Mouse (Mus musculus) intestine, embryonic 14.5 days (tissue): ENCODE data around the gene Rhbdl3. TPM values are rescaled to one million over a fixed set of nuclear protein-coding genes. Genes with fewer than 3 reads are reported as not detected.
"Not testable (repeated sequence)": the region's sequence is repeated elsewhere in the genome, so short reads cannot be mapped to it uniquely, and the experiment has no call there.

ENCODE experiments used
- ATAC-seq: fragments of 200-750 bp; cut with Nextera tagmentation; replicated peaks from 2 replicates; pipeline ENCODE4 v1.8.0; 2017; ENCODE audit warnings: low read depth, moderate number of reproducible peaks, moderate TSS enrichment, moderate library complexity; ENCODE audit not compliant: low FRiP score, low TSS enrichment
- DNase-seq: peaks from one replicate; pipeline ENCODE4 v3.0.0-alpha.2; 2018; ENCODE audit warnings: low spot score
- H3K27ac ChIP-seq: fragments of 300-500 bp; sonication (generic); 2 replicates; pipeline ENCODE4 v1.5.1; 2014; ENCODE audit warnings: low read depth, mild to moderate bottlenecking, control low read depth
- H3K27me3 ChIP-seq: fragments of 300-500 bp; sonication (generic); replicated peaks from 2 replicates; pipeline ENCODE4 v1.6.1; 2014; ENCODE audit warnings: low read length, control low read depth; ENCODE audit not compliant: control insufficient read depth, insufficient read depth
- H3K36me3 ChIP-seq: fragments of 300-500 bp; sonication (generic); 2 replicates; pipeline ENCODE4 v1.6.1; 2014; ENCODE audit warnings: low read length, control low read depth; ENCODE audit not compliant: control insufficient read depth, insufficient read depth
- H3K4me1 ChIP-seq: fragments of 300-500 bp; sonication (generic); replicated peaks from 2 replicates; pipeline ENCODE4 v1.6.1; 2014; ENCODE audit warnings: low read length, control low read depth, mixed read lengths; ENCODE audit not compliant: control insufficient read depth, insufficient read depth
- H3K4me2 ChIP-seq: fragments of 300-500 bp; sonication (generic); 2 replicates; pipeline ENCODE4 v1.6.1; 2014; ENCODE audit warnings: low read length
- H3K4me3 ChIP-seq: fragments of 300-500 bp; sonication (generic); 2 replicates; pipeline ENCODE4 v1.5.1; 2014; ENCODE audit warnings: low read depth, low read length, control low read depth, mixed read lengths
- H3K9ac ChIP-seq: fragments of 300-500 bp; sonication (generic); 2 replicates; pipeline ENCODE4 v1.6.1; 2014; ENCODE audit warnings: mild to moderate bottlenecking, low read length
- H3K9me3 ChIP-seq: fragments of 300-500 bp; sonication (generic); 2 replicates; pipeline ENCODE4 v1.6.1; 2016; ENCODE audit warnings: low read length, control low read depth; ENCODE audit not compliant: control insufficient read depth
- WGBS: fragments of 180-500 bp; shearing (Covaris S2); extraction: QIAGEN DNeasy Blood & Tissue Kit; methylation state at CpG from one replicate; pipeline ENCODE4 v1.1.7; 2014; 5-methylcytosine and 5-hydroxymethylcytosine counted together
- polyA plus RNA-seq: library from polyadenylated mRNA; unstranded; fragments of >200 nt; fragmentation: Nextera tagmentation; extraction: Ambion mirVana; gene quantifications from 2 replicates; pipeline ENCODE4 v1.2.1, GENCODE M21; 2014

The Rhbdl3 gene
- polyA plus RNA-seq, 1 experiment from 2014 or later, result 3.1 TPM

DNA sequence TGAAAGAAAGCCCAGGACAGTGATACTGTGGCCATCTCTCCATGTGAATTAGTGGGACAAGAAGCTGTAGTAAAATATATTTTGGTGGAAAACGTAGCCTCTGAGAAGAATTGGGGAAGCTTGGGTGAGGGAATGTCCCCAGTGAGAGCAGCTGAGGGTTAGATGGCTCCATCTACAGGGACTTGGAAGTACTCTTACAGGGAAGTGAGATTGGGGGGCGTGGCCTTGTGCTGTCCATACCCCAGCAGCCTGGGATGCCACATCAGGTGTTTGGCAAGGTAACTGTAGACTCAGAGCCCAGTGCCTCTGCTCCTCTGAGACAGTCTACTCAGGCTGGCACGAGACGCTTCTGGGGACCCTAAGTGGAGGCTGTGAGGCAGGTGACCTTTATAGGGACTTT lies 54.1 kb downstream of the Rhbdl3 start:
- H3K4me1 ChIP-seq, result no peaks in the 10 kb centered on the region
- no peak for ATAC-seq
- H3K27me3 ChIP-seq, result no peaks in the 10 kb centered on the region
- no peak overlapping the region for H3K27ac ChIP-seq
- no peak overlapping the region for H3K4me3 ChIP-seq
- H3K36me3 ChIP-seq, result no peaks in the 10 kb centered on the region
- DNase-seq, result no peak
- H3K4me2 ChIP-seq, result no peak overlapping the region
- 34% methylated on average over 4 of the region's 4 CpGs for WGBS
- no peaks in the 10 kb centered on the region for H3K9me3 ChIP-seq
- H3K9ac ChIP-seq, result no peak overlapping the region

DNA sequence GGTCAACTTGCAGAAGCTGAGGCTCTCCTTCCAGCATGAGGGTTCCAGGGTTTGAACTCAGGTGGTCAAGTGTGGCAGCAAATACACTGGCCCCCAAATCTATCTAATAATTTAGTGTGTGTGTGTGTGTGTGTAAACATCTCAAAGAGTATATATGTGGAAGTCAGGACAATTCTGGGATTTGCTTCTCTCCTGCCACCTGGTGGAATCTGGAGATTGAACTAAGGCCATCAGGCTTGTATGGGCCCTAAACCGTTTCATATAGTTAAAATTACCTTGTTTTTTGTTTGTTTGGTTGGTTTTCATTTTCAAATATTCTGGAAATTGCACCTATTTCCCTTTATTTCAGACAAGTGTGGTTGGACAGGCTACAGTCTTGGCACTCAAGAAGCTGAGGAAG lies 68.2 kb downstream of the Rhbdl3 start:
- Histone ChIP-seq H3K4me1 (no peaks in the 10 kb centered on the region), H3K27ac (no peak overlapping the region), H3K36me3 (peaks cover 66% of the 10 kb centered on the region), H3K4me3 (no peak overlapping the region), H3K27me3 (no peaks in the 10 kb centered on the region), H3K4me2 (no peak overlapping the region), H3K9me3 (no peaks in the 10 kb centered on the region), H3K9ac (no peak overlapping the region)
- ATAC-seq (no peak), DNase-seq (no peak)
- WGBS, result 88% methylated on average over 1 of the region's 1 CpGs

DNA sequence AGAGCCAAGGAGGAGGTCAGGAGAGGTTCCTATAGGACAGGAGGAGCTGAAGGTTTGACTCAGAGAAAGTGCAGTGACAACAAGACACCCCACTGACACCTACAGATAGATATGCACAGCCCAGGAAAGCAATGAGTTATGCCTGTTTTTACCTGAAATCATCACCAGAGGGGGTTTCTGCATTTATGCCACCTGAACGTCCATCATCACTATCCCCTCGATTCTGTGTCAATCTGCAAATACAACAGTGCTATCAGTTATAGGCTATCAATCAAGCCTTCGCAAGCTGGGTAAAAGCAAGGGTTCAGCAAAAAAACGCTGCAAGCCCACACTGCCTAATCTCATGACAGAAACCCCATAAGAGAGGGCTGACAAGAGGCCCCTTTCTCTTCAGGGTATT lies 75.9 kb downstream of the Rhbdl3 start:
- H3K4me1 ChIP-seq, result peaks cover 4% of the 10 kb centered on the region
- no peak overlapping the region for H3K27ac ChIP-seq
- DNase-seq, result no peak
- no peaks in the 10 kb centered on the region for H3K27me3 ChIP-seq
- peaks cover 27% of the 10 kb centered on the region for H3K36me3 ChIP-seq
- ATAC-seq, result no peak
- H3K9ac ChIP-seq, result no peak overlapping the region
- 0 out of 2 replicates have a peak overlapping the region, but pooled peaks have one; percentile 70 for H3K4me3 ChIP-seq
- H3K9me3 ChIP-seq, result no peaks in the 10 kb centered on the region
- 60% methylated on average over 4 of the region's 4 CpGs for WGBS
- H3K4me2 ChIP-seq, result peak overlapping the region; percentile 80

DNA sequence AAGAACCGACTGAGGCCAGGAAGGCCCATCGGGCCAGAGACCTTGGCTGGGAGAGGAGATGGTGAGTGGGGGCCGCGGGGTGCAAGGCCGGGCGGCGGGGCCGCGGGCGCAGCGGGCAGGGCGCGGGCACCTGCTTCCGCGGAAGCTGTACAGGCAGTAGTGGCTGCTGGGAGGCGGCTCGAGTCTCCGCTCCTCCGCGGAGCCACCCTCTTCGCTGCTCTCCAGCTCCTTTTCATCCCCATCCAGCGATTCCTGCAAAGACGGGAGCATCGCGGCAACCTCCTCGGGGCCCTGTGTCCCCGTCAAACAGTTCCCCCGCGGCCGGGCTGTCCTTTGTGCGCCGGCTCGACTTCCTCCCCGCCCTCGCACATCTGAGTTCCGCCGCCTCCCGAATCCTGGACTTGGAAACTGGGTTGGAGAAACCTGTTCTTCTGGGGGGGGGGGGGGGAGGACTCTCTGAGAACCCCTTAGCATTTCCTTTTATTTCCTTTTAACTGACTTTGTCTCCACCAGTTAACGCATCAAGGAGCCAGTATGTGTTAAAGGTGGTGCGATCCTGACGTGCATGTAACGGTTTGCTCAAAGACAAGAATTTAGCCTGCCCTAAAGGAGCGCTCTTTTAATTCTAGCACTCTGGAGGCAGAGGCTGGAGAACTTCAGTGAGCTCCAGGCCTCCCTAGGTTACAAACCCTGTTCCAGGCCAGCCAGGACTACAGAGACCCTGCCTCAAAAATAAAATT lies 77.2 kb downstream of the Rhbdl3 start, which contains the start of gene 5730455P16Rik:
TSS of gene 5730455P16Rik (minus strand) at position 323 of the 740 bp plus-strand sequence.
- Histone ChIP-seq H3K4me2 (peak within 1 kb of the TSS; percentile 80), H3K27ac (peak within 1 kb of the TSS; percentile 62; the same call in 1 of the 2 replicates), H3K27me3 (no peaks in the 10 kb centered on the region), H3K9me3 (no peaks in the 10 kb centered on the region), H3K9ac (peak within 1 kb of the TSS; percentile 82), H3K4me3 (peak within 1 kb of the TSS; percentile 70), H3K36me3 (peaks cover 25% of the 10 kb centered on the region), H3K4me1 (peaks cover 4% of the 10 kb centered on the region)
- ATAC-seq, result peak; percentile 82
- peak; percentile 92 for DNase-seq
- WGBS, result 2% methylated on average over 30 of the region's 43 CpGs

DNA sequence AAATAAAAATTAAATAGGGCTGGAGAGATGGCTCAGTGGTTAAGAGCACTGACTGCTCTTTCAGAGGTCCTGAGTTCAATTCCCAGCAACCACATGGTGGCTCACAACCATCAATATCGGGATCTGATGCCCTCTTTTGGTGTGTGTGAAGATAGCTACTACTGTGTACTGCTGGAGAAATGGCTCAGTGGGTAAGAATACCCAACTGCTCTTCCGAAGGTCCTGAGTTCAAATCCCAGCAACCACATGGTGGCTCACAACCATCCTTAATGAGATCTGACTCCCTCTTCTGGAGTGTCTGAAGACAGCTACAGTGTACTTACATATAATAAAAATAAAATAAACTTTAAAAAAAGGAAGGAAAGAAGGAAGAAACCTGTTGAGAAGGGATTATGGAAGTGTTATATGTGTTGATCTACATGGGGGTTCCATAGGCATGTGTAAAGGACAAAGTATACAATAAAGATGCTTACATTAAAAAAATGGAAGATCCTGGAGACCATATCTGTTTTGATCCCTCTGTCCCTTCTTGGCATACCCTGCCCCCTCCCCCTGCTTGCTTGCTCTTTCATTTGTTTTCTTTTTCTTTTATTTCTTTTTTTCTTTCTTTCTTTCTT lies 77.8 kb downstream of the Rhbdl3 start:
- H3K4me1 ChIP-seq, H3K27ac ChIP-seq, ATAC-seq, H3K9me3 ChIP-seq, H3K27me3 ChIP-seq, DNase-seq: not testable (repeated sequence)
- Histone ChIP-seq H3K4me3 (peak overlapping the region; percentile 70), H3K4me2 (peak overlapping the region; percentile 80), H3K36me3 (peaks cover 18% of the 10 kb centered on the region), H3K9ac (peak overlapping the region; percentile 82; the same call in 1 of the 2 replicates)
- WGBS, result 55% methylated on average over 2 of the region's 2 CpGs

DNA sequence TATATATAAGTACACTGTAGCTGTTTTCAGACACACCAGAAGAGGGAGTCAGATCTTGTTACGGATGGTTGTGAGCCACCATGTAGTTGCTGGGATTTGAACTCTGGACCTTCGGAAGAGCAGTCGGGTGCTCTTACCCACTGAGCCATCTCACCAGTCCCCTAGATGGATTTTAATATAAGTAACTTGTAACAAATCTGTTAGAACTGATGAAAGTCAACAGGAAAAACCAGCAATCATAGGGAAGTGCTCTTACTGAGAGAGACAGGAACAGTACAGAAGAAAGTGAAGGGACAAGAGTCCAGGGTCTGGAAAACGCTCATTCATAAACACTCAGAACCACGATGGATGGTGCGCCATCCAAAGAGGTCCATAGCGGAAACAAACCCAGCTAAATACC lies 78.5 kb downstream of the Rhbdl3 start:
- not testable (repeated sequence) for DNase-seq, H3K27ac ChIP-seq

DNA sequence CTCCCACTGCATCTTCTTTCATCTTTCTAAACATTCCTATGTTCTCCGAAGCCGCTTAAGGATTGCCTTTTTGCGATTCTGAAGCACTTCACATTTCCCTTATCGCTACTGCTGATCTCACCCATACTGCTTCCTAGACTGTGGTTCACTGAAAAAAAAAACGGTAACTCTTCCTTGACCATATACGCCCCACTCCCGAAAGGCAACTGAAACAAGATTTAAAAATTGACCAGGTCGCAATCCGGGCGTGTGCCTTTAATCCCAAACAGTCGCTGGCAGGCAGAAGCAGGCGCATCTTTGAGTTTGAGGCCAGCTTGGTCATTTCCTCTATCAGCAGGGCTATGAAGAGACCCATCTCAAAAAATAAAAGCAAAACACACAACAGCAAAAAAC lies 81.9 kb downstream of the Rhbdl3 start:
- peak; percentile 28; the same call in 1 of the 2 replicates for ATAC-seq
- Histone ChIP-seq H3K27ac (peak overlapping the region; percentile 90), H3K27me3 (no peaks in the 10 kb centered on the region), H3K4me2 (peak overlapping the region; percentile 75), H3K4me3 (peak overlapping the region; percentile 98), H3K9ac (peak overlapping the region; percentile 100), H3K36me3 (peaks cover 22% of the 10 kb centered on the region), H3K4me1 (peaks cover 25% of the 10 kb centered on the region), H3K9me3 (no peaks in the 10 kb centered on the region)
- peak; percentile 72 for DNase-seq
- WGBS, result 4% methylated on average over 12 of the region's 12 CpGs

More for the DNA sequence above, 78.5 kb downstream of the Rhbdl3 start:
- not testable (repeated sequence) for H3K4me3 ChIP-seq, ATAC-seq, H3K4me2 ChIP-seq, H3K27me3 ChIP-seq, H3K9me3 ChIP-seq, H3K4me1 ChIP-seq, H3K9ac ChIP-seq
- H3K36me3 ChIP-seq, result peaks cover 12% of the 10 kb centered on the region
- WGBS, result 88% methylated on average over 7 of the region's 7 CpGs

DNA sequence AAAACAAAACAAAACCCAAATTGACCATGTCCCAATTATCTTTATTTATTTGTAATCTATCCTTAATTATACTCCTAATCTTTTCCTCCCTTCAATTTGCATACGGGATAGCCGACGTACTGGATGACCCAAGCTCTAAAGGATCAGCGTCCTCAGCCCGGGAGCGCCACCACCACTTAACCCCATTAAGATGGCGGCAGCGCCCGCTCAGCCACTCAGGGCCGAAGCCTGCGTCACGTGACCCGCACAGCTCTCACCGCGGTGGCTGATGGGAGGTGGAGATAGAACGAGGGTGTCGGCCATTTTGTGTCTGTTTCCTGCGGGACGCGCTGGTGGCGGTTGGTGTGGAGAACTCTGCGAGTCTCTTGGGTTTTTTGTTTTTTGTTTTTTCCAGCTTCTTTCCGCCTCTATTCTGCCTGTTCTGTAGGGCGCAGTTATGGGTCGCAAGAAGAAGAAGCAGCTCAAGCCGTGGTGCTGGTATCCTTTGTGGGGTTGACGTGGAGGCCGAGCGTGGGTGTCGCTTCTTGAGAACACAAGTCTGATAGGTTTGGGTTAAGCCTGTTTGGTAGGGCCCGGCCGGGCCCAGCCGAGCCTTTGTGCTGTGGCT lies 82.4 kb downstream of the Rhbdl3 start, which contains the start of gene Zfp207:
TSS of gene Zfp207 (plus strand) at position 261 of the 607 bp plus-strand sequence.
- H3K9ac ChIP-seq, result peak within 1 kb of the TSS; percentile 100
- peak; percentile 95 for ATAC-seq
- peak within 1 kb of the TSS; percentile 98 for H3K4me3 ChIP-seq
- under 1% methylated on average over 33 of the region's 33 CpGs for WGBS
- no peaks in the 10 kb centered on the region for H3K9me3 ChIP-seq
- peaks cover 25% of the 10 kb centered on the region for H3K4me1 ChIP-seq
- H3K36me3 ChIP-seq, result peaks cover 27% of the 10 kb centered on the region
- peak within 1 kb of the TSS; percentile 75 for H3K4me2 ChIP-seq
- H3K27ac ChIP-seq, result peak within 1 kb of the TSS; percentile 90
- DNase-seq, result peak; percentile 97
- no peaks in the 10 kb centered on the region for H3K27me3 ChIP-seq
